Comparison of ENCODE assay signal across 31 mouse cellular contexts in genomic region chr5:27028611-27029010, GRCm38 (mm10).
"Had no signal": no experiment of that assay in that cellular context is flagged by ENCODE, and none has a peak within 500 bp of the region (broad histone marks: within the 10 kb centered on the region; RNA-seq: fewer than 3 reads in every experiment).

No protein-coding gene starts in this region.

- H3K4me3 ChIP-seq: left cerebral cortex, adult 2 months; limb, embryonic 10.5 days; limb, embryonic 12.5 days; limb, embryonic 13.5 days; limb, embryonic 15.5 days; liver, embryonic 12.5 days; liver, embryonic 13.5 days; liver, embryonic 15.5 days; lung, embryonic 15.5 days; megakaryocyte, embryonic 14.5 days; midbrain, embryonic 10.5 days; midbrain, embryonic 12.5 days; midbrain, embryonic 13.5 days; midbrain, embryonic 15.5 days; myocyte had no signal

- ATAC-seq: liver, embryonic 12.5 days; liver, postnatal 0 days; lung, postnatal 0 days; midbrain, embryonic 13.5 days; midbrain, embryonic 15.5 days had no signal

- H3K9ac ChIP-seq: limb, embryonic 12.5 days; limb, embryonic 13.5 days; limb, embryonic 15.5 days; liver, embryonic 12.5 days; liver, embryonic 13.5 days; liver, embryonic 14.5 days; liver, embryonic 15.5 days; liver, postnatal 0 days; lung, embryonic 14.5 days; lung, embryonic 15.5 days; midbrain, embryonic 12.5 days; midbrain, embryonic 13.5 days; midbrain, embryonic 15.5 days had no signal

- H3K9me3 ChIP-seq: limb, embryonic 10.5 days; limb, embryonic 12.5 days; limb, embryonic 13.5 days; limb, embryonic 15.5 days; liver, embryonic 12.5 days; liver, embryonic 13.5 days; liver, embryonic 15.5 days; lung, embryonic 15.5 days; midbrain, embryonic 10.5 days; midbrain, embryonic 12.5 days; midbrain, embryonic 13.5 days; midbrain, embryonic 15.5 days had no signal

- DNase-seq: left cerebral cortex, postnatal 4 days; liver; liver, embryonic 13.5 days; liver, postnatal 0 days; lung, adult 18-20 months; lung, adult 2 months; lung, embryonic 14.5 days; lung, postnatal 10 days; lung, postnatal 14 days; lung, postnatal 36 days; lung, postnatal 4 days; midbrain, embryonic 14.5 days had no signal

- H3K27ac ChIP-seq: left cerebral cortex, adult 2 months; limb, embryonic 10.5 days; limb, embryonic 12.5 days; limb, embryonic 13.5 days; limb, embryonic 15.5 days; liver, embryonic 12.5 days; liver, embryonic 13.5 days; liver, embryonic 14.5 days; liver, embryonic 15.5 days; lung, embryonic 15.5 days; macrophage; midbrain, embryonic 10.5 days; midbrain, embryonic 12.5 days; midbrain, embryonic 13.5 days; midbrain, embryonic 15.5 days had no signal

- H3K4me2 ChIP-seq: limb, embryonic 12.5 days; limb, embryonic 13.5 days; limb, embryonic 15.5 days; liver, embryonic 11.5 days; liver, embryonic 12.5 days; liver, embryonic 13.5 days; liver, embryonic 15.5 days; lung, embryonic 14.5 days; lung, embryonic 15.5 days; midbrain, embryonic 11.5 days; midbrain, embryonic 12.5 days; midbrain, embryonic 13.5 days; midbrain, embryonic 15.5 days had no signal

- H3K27me3 ChIP-seq: limb, embryonic 12.5 days; limb, embryonic 13.5 days; limb, embryonic 15.5 days; liver, embryonic 12.5 days; liver, embryonic 13.5 days; liver, embryonic 15.5 days; lung, embryonic 15.5 days; megakaryocyte, embryonic 14.5 days; midbrain, embryonic 12.5 days; midbrain, embryonic 13.5 days; midbrain, embryonic 15.5 days had no signal

- H3K36me3 ChIP-seq: limb, embryonic 10.5 days; limb, embryonic 12.5 days; limb, embryonic 13.5 days; limb, embryonic 15.5 days; liver, embryonic 12.5 days; liver, embryonic 13.5 days; liver, embryonic 15.5 days; lung, embryonic 15.5 days; midbrain, embryonic 10.5 days; midbrain, embryonic 12.5 days; midbrain, embryonic 13.5 days; midbrain, embryonic 15.5 days had no signal

- H3K4me1 ChIP-seq: limb, embryonic 10.5 days; limb, embryonic 12.5 days; limb, embryonic 13.5 days; limb, embryonic 15.5 days; liver, embryonic 12.5 days; liver, embryonic 13.5 days; liver, embryonic 15.5 days; lung, embryonic 15.5 days; megakaryocyte, embryonic 14.5 days; midbrain, embryonic 13.5 days; midbrain, embryonic 15.5 days had no signal
